Mouse (Mus musculus): ENCODE measurements around the gene Pfn5.
"Not testable (repeated sequence)": the region's sequence is repeated elsewhere in the genome, so short reads cannot be mapped to it uniquely, and the experiment has no call there.

The Pfn5 gene

DNA sequence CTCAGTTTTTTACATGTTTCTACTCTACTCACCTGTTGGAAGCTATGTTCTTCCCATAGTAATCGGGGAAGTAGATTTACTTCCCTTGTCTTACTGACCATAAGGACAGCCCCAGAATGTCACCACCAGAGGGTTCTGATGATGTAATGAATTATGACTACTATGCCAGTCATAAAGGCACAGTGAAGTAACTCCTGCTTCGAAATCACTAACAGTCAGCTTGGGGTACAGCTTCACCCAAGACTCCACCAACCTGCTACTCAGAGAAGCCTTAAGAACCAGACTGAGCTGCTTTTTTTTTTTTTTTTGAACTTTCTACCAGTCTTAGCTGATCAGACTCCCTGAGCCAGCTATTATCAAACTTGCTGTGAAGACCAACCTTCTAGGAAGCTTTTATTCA lies at the start of gene Pfn5, which contains the start of gene Asb12:
TSS of gene Pfn5 (plus strand) at position 218 of the 400 bp plus-strand sequence.
TSS of gene Asb12 (minus strand) at position 101 of the 400 bp plus-strand sequence.
- DNase-seq: no peak

DNA sequence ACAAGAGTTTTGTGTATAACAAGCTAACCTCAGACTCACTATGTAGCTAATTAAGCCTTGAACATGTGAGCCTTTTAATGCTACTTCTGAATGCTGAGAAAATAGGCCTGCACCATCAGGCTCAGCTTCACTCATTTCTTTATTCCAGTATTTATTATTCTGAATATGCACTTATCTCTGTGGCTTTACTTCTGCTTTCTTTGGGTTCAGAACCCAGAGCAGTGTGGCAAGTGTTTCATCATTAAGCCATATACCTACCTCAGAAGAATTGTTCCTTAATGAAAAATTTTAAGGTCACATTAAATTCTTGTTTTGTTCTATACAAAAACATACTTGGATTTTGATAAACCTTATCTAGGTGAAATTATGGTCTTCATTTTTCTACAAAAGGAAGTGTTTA lies 34.0 kb upstream of the Pfn5 start:
- no peak for DNase-seq

DNA sequence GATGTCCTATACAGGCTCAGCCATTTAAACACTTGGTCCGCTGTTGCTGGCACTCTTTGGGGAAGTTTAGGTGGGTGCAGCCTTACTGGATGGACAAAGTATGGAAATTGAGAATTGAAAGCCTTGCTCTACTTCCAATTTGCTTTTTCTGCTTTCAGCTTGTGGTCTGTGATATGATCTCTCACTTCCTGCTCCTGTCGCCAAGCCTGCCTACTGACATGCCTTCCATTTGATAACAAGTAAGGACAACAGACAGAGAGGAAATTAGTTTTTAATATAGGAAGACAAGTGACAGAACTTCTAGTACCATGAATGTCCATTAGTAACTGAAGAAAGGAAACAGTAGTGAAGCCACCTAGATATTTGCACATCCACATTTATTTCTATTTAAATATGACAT lies 32.7 kb upstream of the Pfn5 start:
- no peak for DNase-seq

DNA sequence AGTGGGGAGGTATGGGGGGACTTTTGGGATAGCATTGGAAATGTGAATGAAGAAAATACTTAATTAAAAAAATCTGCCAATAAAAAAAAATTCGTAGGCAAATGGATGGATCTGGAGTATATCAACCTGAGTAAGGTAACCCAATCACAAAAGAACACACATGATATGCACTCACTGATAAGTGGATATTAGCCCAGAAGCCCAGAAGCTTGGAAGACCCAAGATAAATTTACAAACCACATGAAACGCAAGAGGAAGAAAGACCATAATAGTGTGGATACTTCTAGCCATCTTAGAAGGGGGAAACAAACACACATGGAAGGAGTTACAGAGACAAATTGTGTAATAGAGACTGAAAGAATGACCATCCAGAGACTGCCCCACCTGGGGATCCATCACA lies 22.4 kb upstream of the Pfn5 start:
- DNase-seq: not testable (repeated sequence)

DNA sequence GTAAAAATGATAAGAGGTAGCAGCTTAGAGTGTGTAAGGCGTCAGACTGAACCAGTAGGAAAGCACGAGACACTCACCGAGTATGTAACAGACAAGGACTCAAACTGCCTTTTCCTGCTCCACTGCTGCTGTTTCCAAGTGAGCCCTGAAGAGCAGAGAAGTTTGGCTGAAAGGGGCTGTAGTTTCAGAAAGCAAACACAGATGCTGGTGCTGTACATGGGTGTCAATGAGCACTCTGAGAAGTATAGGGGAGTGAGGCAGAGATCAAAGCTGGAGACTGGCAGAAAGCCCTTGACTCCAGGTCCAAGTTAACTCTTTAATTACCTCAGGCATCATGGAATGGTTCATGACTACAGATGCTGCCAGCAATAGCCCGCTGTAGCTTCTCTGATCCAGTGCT lies 3.6 kb upstream of the Pfn5 start:
- no peak for DNase-seq

DNA sequence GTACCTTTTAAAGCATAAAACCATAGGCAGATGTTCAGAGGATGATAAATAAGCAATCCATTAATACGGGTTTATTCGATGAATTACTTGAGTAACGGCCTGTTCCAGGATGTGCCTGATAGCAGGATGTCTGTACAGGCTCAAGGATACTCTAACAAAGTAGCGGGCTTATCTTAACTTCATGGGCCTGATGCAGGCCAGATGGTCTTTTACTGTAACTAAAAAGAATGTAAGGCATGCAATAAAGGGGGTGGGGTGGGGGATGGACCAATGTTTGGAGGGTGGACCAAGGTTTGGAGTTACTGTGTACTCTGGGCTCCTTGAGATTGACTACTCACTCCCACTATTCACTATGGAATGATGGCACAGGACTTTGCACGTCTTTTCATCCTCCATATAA lies 42.7 kb downstream of the Pfn5 start:
- no peak for DNase-seq

All from thymus, postnatal 25 days (tissue).